Mouse (Mus musculus): ENCODE data around the gene Eme2.

The Eme2 gene

GRCm38 (mm10) chr17:24896241-24896992 is 1.5 kb upstream of the Eme2 start, which contains the start of gene Nme3:
TSS of gene Nme3 (plus strand) at chr17:24896500.
- in situ Hi-C loops (cut with MseI, MboI), result no loop called here

- in situ Hi-C loops (cut with MseI, MboI), result no loop called here
Measured at GRCm38 (mm10) chr17:24895571-24896240, 819 bp upstream of the Eme2 start.

GRCm38 (mm10) chr17:24894061-24894994 is 559 bp downstream of the Eme2 start:
- in situ Hi-C loops (cut with MseI, MboI), result no loop called here

- in situ Hi-C loops (cut with MseI, MboI), result no loop called here
Measured at GRCm38 (mm10) chr17:24893276-24893675, 1.6 kb downstream of the Eme2 start.

GRCm38 (mm10) chr17:24892785-24893184 is 2.1 kb downstream of the Eme2 start:
- in situ Hi-C loops (cut with MseI, MboI), result no loop called here

- in situ Hi-C loops (cut with MseI, MboI), result no loop called here
Measured at GRCm38 (mm10) chr17:24891321-24891720, 3.6 kb downstream of the Eme2 start.

GRCm38 (mm10) chr17:24890151-24891092 is 4.5 kb downstream of the Eme2 start:
- in situ Hi-C loops (cut with MseI, MboI), result no loop called here

GRCm38 (mm10) chr17:24888862-24889261 is 6.0 kb downstream of the Eme2 start:
- in situ Hi-C loops (cut with MseI, MboI), result no loop called here

GRCm38 (mm10) chr17:24887291-24888080 is 7.4 kb downstream of the Eme2 start:
- in situ Hi-C loops (cut with MseI, MboI), result no loop called here

- in situ Hi-C loops (cut with MseI, MboI), result no loop called here
Measured at GRCm38 (mm10) chr17:24886932-24887271, 8.0 kb downstream of the Eme2 start.

- in situ Hi-C loops (cut with MseI, MboI), result no loop called here
Measured at GRCm38 (mm10) chr17:24886134-24886931, 8.6 kb downstream of the Eme2 start, which contains the start of the genes Nubp2 and Spsb3. TSS of gene Nubp2 (minus strand) at chr17:24886349. TSS of gene Spsb3 (plus strand) at chr17:24886643.

- in situ Hi-C loops (cut with MseI, MboI), result no loop called here
Measured at GRCm38 (mm10) chr17:24885356-24886133, 9.3 kb downstream of the Eme2 start.

- in situ Hi-C loops (cut with MseI, MboI), result no loop called here
Measured at GRCm38 (mm10) chr17:24884391-24884790, 10.5 kb downstream of the Eme2 start.

GRCm38 (mm10) chr17:24881738-24882440 is 13.0 kb downstream of the Eme2 start:
- in situ Hi-C loops (cut with MseI, MboI), result no loop called here

GRCm38 (mm10) chr17:24878531-24878930 is 16.4 kb downstream of the Eme2 start:
- in situ Hi-C loops (cut with MseI, MboI), result no loop called here

- in situ Hi-C loops (cut with MseI, MboI), result no loop called here
Measured at GRCm38 (mm10) chr17:24878117-24878397, 16.8 kb downstream of the Eme2 start.

- in situ Hi-C loops (cut with MseI, MboI), result no loop called here
Measured at GRCm38 (mm10) chr17:24877336-24878116, 17.4 kb downstream of the Eme2 start.

Measured in mouse trophoblast stem cell (cell line).